Mouse (Mus musculus): Measurements from ENCODE around the gene Chrnb2. TPM values are rescaled to one million over a fixed set of nuclear protein-coding genes. Genes with fewer than 3 reads are reported as not detected.

The Chrnb2 gene
- polyA plus RNA-seq, 1 experiment from 2014 or later: 0.81 TPM

DNA sequence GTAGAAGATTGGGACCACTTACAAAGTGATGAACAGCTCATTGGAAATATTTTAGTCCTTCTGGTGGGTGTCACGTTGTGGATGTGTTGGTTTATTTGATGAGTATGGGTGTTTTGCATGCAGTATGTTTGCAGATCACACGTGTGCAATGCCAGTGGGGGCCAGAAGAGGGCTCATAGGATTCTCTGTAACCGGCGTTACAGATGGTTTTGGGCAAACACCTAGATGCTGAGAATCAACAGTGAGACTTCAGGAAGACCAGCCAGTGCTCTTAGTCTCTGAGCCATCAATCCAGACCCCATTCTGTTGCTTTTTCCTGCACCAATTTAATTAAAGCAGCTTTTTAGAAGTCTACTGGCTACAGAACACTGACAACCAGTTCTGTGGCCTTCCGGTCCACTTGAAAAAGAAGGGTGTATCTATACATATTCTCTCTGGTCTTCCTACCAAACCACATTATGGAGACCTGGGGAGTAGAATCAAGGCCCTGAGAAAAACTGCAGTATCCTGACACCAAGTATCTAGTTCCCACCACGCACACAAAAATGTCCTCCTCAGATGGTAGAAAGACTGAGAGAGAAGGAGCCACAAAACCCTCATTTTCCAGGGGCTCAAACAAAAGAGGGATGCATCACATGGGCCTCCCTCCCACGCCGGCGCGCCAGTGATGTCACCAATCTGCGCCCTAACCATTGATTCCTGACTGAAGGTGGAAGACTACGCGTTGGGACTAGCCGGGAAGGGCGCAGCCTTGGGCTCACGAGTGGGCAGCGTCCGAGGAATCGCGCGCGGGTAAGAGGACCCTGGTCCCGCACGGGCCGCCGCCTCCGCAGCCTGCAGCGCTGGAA is 49.8 kb downstream of the Chrnb2 start, which contains the start of gene Adar:
Gene Adar, plus strand, starts transcription at position 664 of the 848 bp plus-strand sequence.
- Histone ChIP-seq H3K9ac (replicated peaks) (peak within 1 kb of the TSS; percentile 82), H3K4me1 (replicated peaks) (peaks cover 12% of the 10 kb centered on the region), H3K27ac (peak within 1 kb of the TSS; percentile 62), H3K4me3 (replicated peaks) (peak within 1 kb of the TSS; percentile 83), H3K4me2 (peak within 1 kb of the TSS; percentile 91), H3K9me3 (no peaks in the 10 kb centered on the region), H3K27me3 (peaks cover 13% of the 10 kb centered on the region), H3K36me3 (no peaks in the 10 kb centered on the region)
- WGBS: 7% methylated on average over 28 of the region's 28 CpGs
- ATAC-seq (ENCODE audit: insufficient number of reproducible peaks, insufficient read depth, low FRiP score, low TSS enrichment, low read depth): peak; percentile 57

DNA sequence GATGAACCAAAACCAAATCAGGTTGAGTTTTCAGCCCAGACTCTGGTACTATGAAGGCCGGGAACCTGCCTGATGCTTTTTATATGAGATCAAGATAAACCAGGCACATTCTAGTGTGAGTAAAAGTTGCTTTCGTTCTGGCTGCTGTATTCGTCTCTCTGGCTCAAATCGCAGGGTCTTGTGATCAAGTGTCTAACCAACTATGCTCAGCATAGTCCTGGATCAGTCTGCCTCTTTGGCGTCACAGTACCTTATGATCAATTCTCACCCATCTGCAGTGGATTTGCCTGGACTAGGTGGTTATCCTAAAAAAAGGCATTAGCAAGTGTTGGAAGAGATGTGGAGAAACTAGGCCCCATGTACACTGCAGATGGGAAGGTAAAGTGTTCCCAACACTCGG is 60.4 kb downstream of the Chrnb2 start:
- Histone ChIP-seq H3K27ac (no peak overlapping the region), H3K9ac (replicated peaks) (no peak overlapping the region), H3K36me3 (no peaks in the 10 kb centered on the region), H3K4me2 (no peak overlapping the region), H3K27me3 (no peaks in the 10 kb centered on the region), H3K4me1 (replicated peaks) (no peaks in the 10 kb centered on the region), H3K4me3 (replicated peaks) (no peak overlapping the region), H3K9me3 (no peaks in the 10 kb centered on the region)
- WGBS: 79% methylated on average over 6 of the region's 6 CpGs
- ATAC-seq (ENCODE audit: insufficient number of reproducible peaks, insufficient read depth, low FRiP score, low TSS enrichment, low read depth): no peak

DNA sequence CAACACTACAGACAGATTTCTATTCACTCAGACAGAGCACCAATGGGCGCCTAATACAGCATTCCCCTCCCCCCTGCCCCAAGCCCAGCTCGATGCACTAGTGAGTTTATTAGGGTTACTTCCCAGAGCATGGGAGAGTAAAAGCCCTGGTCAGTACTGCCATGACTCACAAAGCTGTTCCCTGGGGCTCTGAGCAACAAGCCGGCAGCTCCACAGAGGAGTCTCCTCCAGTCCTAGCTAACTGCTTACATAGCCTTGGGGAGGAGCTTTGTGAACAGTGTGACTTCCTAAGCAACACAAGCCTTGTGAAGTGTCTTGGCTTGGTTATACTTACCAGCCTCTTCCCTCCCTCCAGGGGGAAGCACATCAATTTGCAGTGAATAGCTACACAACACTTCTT is 60.8 kb downstream of the Chrnb2 start:
- Histone ChIP-seq H3K9me3 (no peaks in the 10 kb centered on the region), H3K4me1 (replicated peaks) (no peaks in the 10 kb centered on the region), H3K4me3 (replicated peaks) (no peak overlapping the region), H3K27ac (no peak overlapping the region), H3K36me3 (no peaks in the 10 kb centered on the region), H3K9ac (replicated peaks) (no peak overlapping the region), H3K4me2 (no peak overlapping the region), H3K27me3 (no peaks in the 10 kb centered on the region)
- 39% methylated on average over 3 of the region's 3 CpGs for WGBS
- no peak for ATAC-seq (ENCODE audit: insufficient number of reproducible peaks, insufficient read depth, low FRiP score, low TSS enrichment, low read depth)

DNA sequence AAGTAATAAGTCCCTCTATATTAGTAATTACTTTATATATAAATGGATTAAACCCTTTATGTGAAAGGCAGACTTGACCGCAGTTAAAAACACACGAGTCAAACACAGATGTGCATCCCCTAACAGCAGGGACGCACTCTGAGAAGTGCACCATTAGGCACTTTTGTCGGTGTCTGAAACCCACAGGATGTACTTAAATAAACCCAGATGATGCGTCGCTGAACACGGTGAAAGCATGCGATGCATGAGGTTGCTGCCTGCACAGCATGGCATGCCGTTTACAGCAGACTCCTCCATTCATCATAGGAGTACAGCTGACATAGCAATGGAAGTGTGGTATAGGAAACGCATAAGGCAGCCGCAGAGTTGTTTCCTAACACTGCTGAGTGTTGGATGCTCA is 64.0 kb downstream of the Chrnb2 start:
- H3K36me3 ChIP-seq: no peaks in the 10 kb centered on the region
- WGBS: 28% methylated on average over 11 of the region's 11 CpGs
- no peak overlapping the region for H3K4me2 ChIP-seq

DNA sequence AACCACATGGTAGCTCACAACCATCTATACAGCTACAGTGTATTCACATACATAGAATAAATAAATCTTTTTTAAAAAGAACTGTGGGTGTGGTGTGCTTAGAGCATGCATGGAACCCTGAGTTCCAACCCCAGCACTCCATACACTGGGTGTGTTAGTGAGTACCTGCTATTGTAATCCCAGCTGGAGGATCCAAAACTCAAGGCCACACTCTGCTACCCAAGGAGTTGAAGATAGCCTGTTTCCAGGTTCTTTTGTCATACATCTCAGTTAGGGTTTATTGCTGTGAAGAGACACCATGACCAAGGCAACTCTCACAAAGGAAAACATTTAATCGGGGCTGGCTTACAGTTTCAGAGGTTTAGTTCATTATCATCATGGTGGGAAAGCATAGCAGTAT is 65.5 kb downstream of the Chrnb2 start:
- no peaks in the 10 kb centered on the region for H3K36me3 ChIP-seq
- ATAC-seq (ENCODE audit: insufficient number of reproducible peaks, insufficient read depth, low FRiP score, low TSS enrichment, low read depth): no peak
- 83% methylated on average over 1 of the region's 1 CpGs for WGBS
- H3K9me3 ChIP-seq: peaks cover 2% of the 10 kb centered on the region; the same call in 1 of the 2 replicates
- no peaks in the 10 kb centered on the region for H3K4me1 ChIP-seq (replicated peaks)
- H3K4me3 ChIP-seq (replicated peaks): no peak overlapping the region
- H3K27ac ChIP-seq: no peak overlapping the region
- no peak overlapping the region for H3K4me2 ChIP-seq
- H3K9ac ChIP-seq (replicated peaks): no peak overlapping the region
- H3K27me3 ChIP-seq: no peaks in the 10 kb centered on the region

More for the DNA sequence above, 64.0 kb downstream of the Chrnb2 start:
- H3K27me3 ChIP-seq: no peaks in the 10 kb centered on the region
- ATAC-seq (ENCODE audit: insufficient number of reproducible peaks, insufficient read depth, low FRiP score, low TSS enrichment, low read depth): no peak
- H3K9ac ChIP-seq (replicated peaks): no peak overlapping the region
- no peaks in the 10 kb centered on the region for H3K4me1 ChIP-seq (replicated peaks)
- no peaks in the 10 kb centered on the region for H3K9me3 ChIP-seq
- no peak overlapping the region for H3K27ac ChIP-seq
- no peak overlapping the region for H3K4me3 ChIP-seq (replicated peaks)

Other genes starting within 250 kb of the Chrnb2 start
- 1.6 and 1.9 TPM in 2 replicates for gene Kcnn3, start 244.5 kb downstream of the Chrnb2 start, polyA plus RNA-seq (2016; fragmentation: Nextera tagmentation; extraction: Ambion mirVana)
- gene Adar, start 49.6 kb downstream of the Chrnb2 start, polyA plus RNA-seq (2016; fragmentation: Nextera tagmentation; extraction: Ambion mirVana): 15.5 and 15.7 TPM in 2 replicates
- 15.9 and 18.1 TPM in 2 replicates for gene Ube2q1, start 9.0 kb upstream of the Chrnb2 start, polyA plus RNA-seq (2016; fragmentation: Nextera tagmentation; extraction: Ambion mirVana)
- 3.5 and 3.7 TPM in 2 replicates for gene She, start 66.7 kb upstream of the Chrnb2 start, polyA plus RNA-seq (2016; fragmentation: Nextera tagmentation; extraction: Ambion mirVana)
- gene Il6ra, start 148.6 kb upstream of the Chrnb2 start, polyA plus RNA-seq (2016; fragmentation: Nextera tagmentation; extraction: Ambion mirVana): 0.83 and 0.84 TPM in 2 replicates
- 20.7 and 24.4 TPM in 2 replicates for gene Atp8b2, start 198.9 kb upstream of the Chrnb2 start, polyA plus RNA-seq (2016; fragmentation: Nextera tagmentation; extraction: Ambion mirVana)
- 201 and 202 TPM in 2 replicates for gene Hax1, start 234.1 kb upstream of the Chrnb2 start, polyA plus RNA-seq (2016; fragmentation: Nextera tagmentation; extraction: Ambion mirVana)

Data from limb, embryonic 12.5 days (tissue).